Mouse (Mus musculus) brown adipose tissue, adult 24 weeks (tissue): Measurements from ENCODE around the gene Tex44. TPM values are rescaled to one million over a fixed set of nuclear protein-coding genes. Genes with fewer than 3 reads are reported as not detected.

Experiments used
- H3K27ac ChIP-seq: fragments of 200-500 bp; replicated peaks from 2 replicates; pipeline ENCODE4 v1.5.1; 2012; ENCODE audit warnings: low read depth, mild to moderate bottlenecking, low read length
- H3K4me1 ChIP-seq: fragments of 200-500 bp; 2 replicates; pipeline ENCODE4 v1.6.1; 2012; ENCODE audit warnings: low read length, mixed read lengths; ENCODE audit not compliant: control insufficient read depth, insufficient read depth, insufficient read length
- H3K4me3 ChIP-seq: fragments of 200-500 bp; 2 replicates; pipeline ENCODE4 v1.5.1; 2012; ENCODE audit warnings: low read depth, mild to moderate bottlenecking, low read length, moderate library complexity; ENCODE audit not compliant: insufficient read depth
- polyA plus RNA-seq: library from polyadenylated mRNA; stranded (reverse); fragments of >200 nt; gene quantifications from 2 replicates; pipeline ENCODE4 v1.2.4, GENCODE M21; 2012; ENCODE audit not compliant: missing spikeins, insufficient read depth, insufficient read length

Gene Tex44
- polyA plus RNA-seq, 1 experiment, result not detected

- Histone ChIP-seq H3K27ac (peak overlapping the region; percentile 70), H3K4me1 (peaks cover 13% of the 10 kb centered on the region), H3K4me3 (no peak overlapping the region)
These were observed 19.2 kb upstream of the Tex44 start for GRCm38 (mm10) chr1:86406914-86407313.

- H3K27ac ChIP-seq, result no peak overlapping the region
- peaks cover 11% of the 10 kb centered on the region for H3K4me1 ChIP-seq
- no peak overlapping the region for H3K4me3 ChIP-seq
These were observed 17.6 kb upstream of the Tex44 start for GRCm38 (mm10) chr1:86408515-86408914.

GRCm38 (mm10) chr1:86409476-86409875, 16.7 kb upstream of the Tex44 start:
- H3K4me1 ChIP-seq, result peaks cover 11% of the 10 kb centered on the region
- H3K27ac ChIP-seq, result no peak overlapping the region
- H3K4me3 ChIP-seq, result no peak overlapping the region

- no peak overlapping the region for H3K4me3 ChIP-seq
- no peak overlapping the region for H3K27ac ChIP-seq
- H3K4me1 ChIP-seq, result no peaks in the 10 kb centered on the region; the same call in 1 of the 2 replicates
These were observed 11.4 kb upstream of the Tex44 start for GRCm38 (mm10) chr1:86414715-86415114.

- H3K4me3 ChIP-seq, result no peak overlapping the region
- no peak overlapping the region for H3K27ac ChIP-seq
- H3K4me1 ChIP-seq, result no peaks in the 10 kb centered on the region; the same call in 1 of the 2 replicates
These were observed 11.0 kb upstream of the Tex44 start for GRCm38 (mm10) chr1:86415144-86415543.

- no peak overlapping the region for H3K27ac ChIP-seq
- no peak overlapping the region for H3K4me3 ChIP-seq
- H3K4me1 ChIP-seq, result no peaks in the 10 kb centered on the region; the same call in 1 of the 2 replicates
These were observed 10.4 kb upstream of the Tex44 start for GRCm38 (mm10) chr1:86415612-86416184.

GRCm38 (mm10) chr1:86416321-86416720, 9.8 kb upstream of the Tex44 start:
- H3K27ac ChIP-seq, result no peak overlapping the region
- peaks cover 2% of the 10 kb centered on the region; the same call in 1 of the 2 replicates for H3K4me1 ChIP-seq
- no peak overlapping the region for H3K4me3 ChIP-seq

- Histone ChIP-seq H3K27ac (no peak overlapping the region), H3K4me3 (no peak overlapping the region), H3K4me1 (peaks cover 2% of the 10 kb centered on the region; the same call in 1 of the 2 replicates)
These were observed 5.1 kb upstream of the Tex44 start for GRCm38 (mm10) chr1:86421007-86421406.

GRCm38 (mm10) chr1:86423879-86424278, 2.2 kb upstream of the Tex44 start:
- no peak overlapping the region for H3K4me3 ChIP-seq
- no peak overlapping the region for H3K27ac ChIP-seq
- peaks cover 2% of the 10 kb centered on the region; the same call in 1 of the 2 replicates for H3K4me1 ChIP-seq

GRCm38 (mm10) chr1:86424336-86424735, 1.8 kb upstream of the Tex44 start:
- Histone ChIP-seq H3K4me3 (no peak overlapping the region), H3K4me1 (peaks cover 2% of the 10 kb centered on the region; the same call in 1 of the 2 replicates), H3K27ac (no peak overlapping the region)

- Histone ChIP-seq H3K4me1 (peaks cover 2% of the 10 kb centered on the region; the same call in 1 of the 2 replicates), H3K27ac (no peak overlapping the region), H3K4me3 (no peak overlapping the region)
These were observed 1.1 kb upstream of the Tex44 start for GRCm38 (mm10) chr1:86424835-86425547.

GRCm38 (mm10) chr1:86430056-86430455, 3.9 kb downstream of the Tex44 start:
- Histone ChIP-seq H3K27ac (no peak overlapping the region), H3K4me3 (no peak overlapping the region), H3K4me1 (peaks cover 3% of the 10 kb centered on the region; the same call in 1 of the 2 replicates)

GRCm38 (mm10) chr1:86432778-86433177, 6.6 kb downstream of the Tex44 start:
- Histone ChIP-seq H3K4me1 (peaks cover 9% of the 10 kb centered on the region; the same call in 1 of the 2 replicates), H3K27ac (no peak overlapping the region)

GRCm38 (mm10) chr1:86433359-86433758, 7.2 kb downstream of the Tex44 start:
- peaks cover 9% of the 10 kb centered on the region; the same call in 1 of the 2 replicates for H3K4me1 ChIP-seq
- H3K4me3 ChIP-seq, result no peak overlapping the region
- peak overlapping the region; percentile 93 for H3K27ac ChIP-seq

More at GRCm38 (mm10) chr1:86432778-86433177, 6.6 kb downstream of the Tex44 start:
- H3K4me3 ChIP-seq, result no peak overlapping the region

- Histone ChIP-seq H3K27ac (peak overlapping the region; percentile 93), H3K4me1 (peaks cover 9% of the 10 kb centered on the region; the same call in 1 of the 2 replicates), H3K4me3 (peak overlapping the region; percentile 62)
These were observed 7.9 kb downstream of the Tex44 start for GRCm38 (mm10) chr1:86434001-86434400.
